Mouse (Mus musculus): ENCODE results near the gene Tvp23a. TPM values are rescaled to one million over a fixed set of nuclear protein-coding genes. Genes with fewer than 3 reads are reported as not detected.
A peak's percentile ranks its signal among the peaks of the same experiment; 100 is the strongest.

Gene Tvp23a
- polyA plus RNA-seq, 1 experiment from 2014 or later = 6.5 TPM

- WGBS = 69% methylated on average over 1 of the region's 1 CpGs
Measured at GRCm38 (mm10) chr16:10431911-10432310, 15.3 kb downstream of the Tvp23a start.

GRCm38 (mm10) chr16:10420447-10421054, 26.6 kb downstream of the Tvp23a start:
- Histone ChIP-seq H3K9ac (no peak overlapping the region), H3K36me3 (peaks cover 96% of the 10 kb centered on the region), H3K4me2 (no peak overlapping the region), H3K4me1 (replicated peaks) (no peaks in the 10 kb centered on the region), H3K9me3 (replicated peaks) (peaks cover 4% of the 10 kb centered on the region; the same call in 1 of the 2 replicates), H3K4me3 (no peak overlapping the region), H3K27me3 (replicated peaks) (no peaks in the 10 kb centered on the region), H3K27ac (ENCODE audit: poor library complexity, severe bottlenecking) (no peak overlapping the region)
- no peak for ATAC-seq (ENCODE audit: insufficient number of reproducible peaks, low FRiP score)
- 93% methylated on average over 9 of the region's 9 CpGs for WGBS

More at GRCm38 (mm10) chr16:10431911-10432310, 15.3 kb downstream of the Tvp23a start:
- no peak overlapping the region for H3K27ac ChIP-seq (ENCODE audit: poor library complexity, severe bottlenecking)
- no peaks in the 10 kb centered on the region for H3K36me3 ChIP-seq
- H3K27me3 ChIP-seq (replicated peaks) = no peaks in the 10 kb centered on the region
- no peaks in the 10 kb centered on the region for H3K4me1 ChIP-seq (replicated peaks)
- H3K4me2 ChIP-seq = no peak overlapping the region
- H3K9ac ChIP-seq = no peak overlapping the region
- H3K9me3 ChIP-seq (replicated peaks) = no peaks in the 10 kb centered on the region
- no peak for ATAC-seq (ENCODE audit: insufficient number of reproducible peaks, low FRiP score)
- H3K4me3 ChIP-seq = no peak overlapping the region

GRCm38 (mm10) chr16:10417723-10418259, 29.4 kb downstream of the Tvp23a start:
- Histone ChIP-seq H3K4me2 (no peak overlapping the region), H3K27me3 (replicated peaks) (no peaks in the 10 kb centered on the region), H3K9me3 (replicated peaks) (peaks cover 4% of the 10 kb centered on the region; the same call in 1 of the 2 replicates), H3K27ac (ENCODE audit: poor library complexity, severe bottlenecking) (no peak overlapping the region), H3K36me3 (peaks cover 92% of the 10 kb centered on the region), H3K4me3 (no peak overlapping the region), H3K4me1 (replicated peaks) (peaks cover 3% of the 10 kb centered on the region; the same call in 1 of the 2 replicates), H3K9ac (no peak overlapping the region)
- ATAC-seq (ENCODE audit: insufficient number of reproducible peaks, low FRiP score) = no peak
- WGBS = 91% methylated on average over 9 of the region's 9 CpGs

- Histone ChIP-seq H3K36me3 (peaks cover 83% of the 10 kb centered on the region), H3K9ac (no peak overlapping the region), H3K27ac (ENCODE audit: poor library complexity, severe bottlenecking) (no peak overlapping the region), H3K9me3 (replicated peaks) (peaks cover 4% of the 10 kb centered on the region; the same call in 1 of the 2 replicates), H3K4me3 (no peak overlapping the region), H3K27me3 (replicated peaks) (no peaks in the 10 kb centered on the region), H3K4me1 (replicated peaks) (peaks cover 7% of the 10 kb centered on the region), H3K4me2 (no peak overlapping the region)
- 86% methylated on average over 4 of the region's 4 CpGs for WGBS
- ATAC-seq (ENCODE audit: insufficient number of reproducible peaks, low FRiP score) = no peak
Measured at GRCm38 (mm10) chr16:10416866-10417265, 30.3 kb downstream of the Tvp23a start.

- no peak for ATAC-seq (ENCODE audit: insufficient number of reproducible peaks, low FRiP score)
- Histone ChIP-seq H3K27me3 (replicated peaks) (no peaks in the 10 kb centered on the region), H3K36me3 (peaks cover 74% of the 10 kb centered on the region), H3K4me3 (no peak overlapping the region), H3K27ac (ENCODE audit: poor library complexity, severe bottlenecking) (no peak overlapping the region), H3K9me3 (replicated peaks) (peaks cover 4% of the 10 kb centered on the region; the same call in 1 of the 2 replicates), H3K4me1 (replicated peaks) (peaks cover 7% of the 10 kb centered on the region), H3K9ac (no peak overlapping the region), H3K4me2 (no peak overlapping the region)
- 83% methylated on average over 6 of the region's 6 CpGs for WGBS
Measured at GRCm38 (mm10) chr16:10415976-10416375, 31.2 kb downstream of the Tvp23a start.

- H3K4me3 ChIP-seq = peak within 1 kb of the TSS; percentile 69
- 0 out of 2 replicates have a peak, but pooled peaks cover 6% of the 10 kb centered on the region for H3K27me3 ChIP-seq (replicated peaks)
- peak; percentile 95 for ATAC-seq (ENCODE audit: insufficient number of reproducible peaks, low FRiP score)
- peak within 1 kb of the TSS; percentile 78 for H3K27ac ChIP-seq (ENCODE audit: poor library complexity, severe bottlenecking)
- H3K36me3 ChIP-seq = peaks cover 37% of the 10 kb centered on the region
- peak within 1 kb of the TSS; percentile 83 for H3K4me2 ChIP-seq
- WGBS = 2% methylated on average over 56 of the region's 56 CpGs
- H3K4me1 ChIP-seq (replicated peaks) = peaks cover 7% of the 10 kb centered on the region
- peaks cover 4% of the 10 kb centered on the region; the same call in 1 of the 2 replicates for H3K9me3 ChIP-seq (replicated peaks)
- H3K9ac ChIP-seq = peak within 1 kb of the TSS; percentile 78
Measured at GRCm38 (mm10) chr16:10411764-10412746, 35.1 kb downstream of the Tvp23a start, which contains the start of gene Nubp1. Gene Nubp1 (plus strand): TSS chr16:10411948.

- H3K27ac ChIP-seq (ENCODE audit: poor library complexity, severe bottlenecking) = no peak overlapping the region
- H3K36me3 ChIP-seq = no peaks in the 10 kb centered on the region
- WGBS = 31% methylated on average over 7 of the region's 7 CpGs
- H3K4me2 ChIP-seq = no peak overlapping the region
- ATAC-seq (ENCODE audit: insufficient number of reproducible peaks, low FRiP score) = no peak
- peaks cover 11% of the 10 kb centered on the region; the same call in 1 of the 2 replicates for H3K27me3 ChIP-seq (replicated peaks)
- no peak overlapping the region for H3K9ac ChIP-seq
- no peaks in the 10 kb centered on the region for H3K9me3 ChIP-seq (replicated peaks)
- H3K4me3 ChIP-seq = no peak overlapping the region
- peaks cover 9% of the 10 kb centered on the region for H3K4me1 ChIP-seq (replicated peaks)
Measured at GRCm38 (mm10) chr16:10399160-10399559, 48.0 kb downstream of the Tvp23a start.

GRCm38 (mm10) chr16:10398755-10399154, 48.4 kb downstream of the Tvp23a start:
- Histone ChIP-seq H3K4me1 (replicated peaks) (peaks cover 9% of the 10 kb centered on the region), H3K27me3 (replicated peaks) (peaks cover 14% of the 10 kb centered on the region; the same call in 1 of the 2 replicates), H3K4me2 (no peak overlapping the region), H3K36me3 (no peaks in the 10 kb centered on the region), H3K27ac (ENCODE audit: poor library complexity, severe bottlenecking) (no peak overlapping the region), H3K4me3 (no peak overlapping the region), H3K9ac (no peak overlapping the region), H3K9me3 (replicated peaks) (no peaks in the 10 kb centered on the region)
- WGBS = 64% methylated on average over 5 of the region's 5 CpGs
- no peak for ATAC-seq (ENCODE audit: insufficient number of reproducible peaks, low FRiP score)

GRCm38 (mm10) chr16:10394699-10395540, 52.2 kb downstream of the Tvp23a start, which contains the start of gene Tekt5:
Gene Tekt5 (minus strand): TSS chr16:10395490.
- peaks cover 9% of the 10 kb centered on the region for H3K4me1 ChIP-seq (replicated peaks)
- ATAC-seq (ENCODE audit: insufficient number of reproducible peaks, low FRiP score) = peak; percentile 38; the same call in 1 of the 2 replicates
- 7% methylated on average over 37 of the region's 37 CpGs for WGBS
- peak within 1 kb of the TSS; percentile 80 for H3K4me2 ChIP-seq
- peak within 1 kb of the TSS; percentile 43 for H3K4me3 ChIP-seq
- no peaks in the 10 kb centered on the region for H3K9me3 ChIP-seq (replicated peaks)
- no peaks in the 10 kb centered on the region for H3K36me3 ChIP-seq
- H3K27ac ChIP-seq (ENCODE audit: poor library complexity, severe bottlenecking) = no peak within 1 kb of the TSS
- H3K27me3 ChIP-seq (replicated peaks) = peaks cover 17% of the 10 kb centered on the region; the same call in 1 of the 2 replicates
- peak within 1 kb of the TSS; percentile 11 for H3K9ac ChIP-seq

- H3K9me3 ChIP-seq (replicated peaks) = no peaks in the 10 kb centered on the region
- no peak overlapping the region for H3K4me3 ChIP-seq
- no peak overlapping the region for H3K27ac ChIP-seq (ENCODE audit: poor library complexity, severe bottlenecking)
- 70% methylated on average over 9 of the region's 9 CpGs for WGBS
- peaks cover 9% of the 10 kb centered on the region for H3K4me1 ChIP-seq (replicated peaks)
- H3K4me2 ChIP-seq = no peak overlapping the region
- no peak overlapping the region for H3K9ac ChIP-seq
- H3K27me3 ChIP-seq (replicated peaks) = peaks cover 17% of the 10 kb centered on the region; the same call in 1 of the 2 replicates
- ATAC-seq (ENCODE audit: insufficient number of reproducible peaks, low FRiP score) = no peak
- no peaks in the 10 kb centered on the region for H3K36me3 ChIP-seq
Measured at GRCm38 (mm10) chr16:10392587-10392986, 54.6 kb downstream of the Tvp23a start.

Measured in heart, embryonic 12.5 days (tissue).